Mouse (Mus musculus) frontal cortex, adult 2 months (tissue): ENCODE results near the gene Zfp599. TPM values are rescaled to one million over a fixed set of nuclear protein-coding genes. Genes with fewer than 3 reads are reported as not detected.

Source experiments
- DNase-seq, 2 experiments: peaks; one replicate each; pipeline ENCODE4 v3.0.0; 2022; ENCODE audit warnings: low spot score in 1 of 2; ENCODE audit errors: extremely low spot score in 1 of 2
- polyA plus RNA-seq: library from polyadenylated mRNA; depleted of rRNA; stranded (reverse); fragments of >200 nt; gene quantifications from 2 replicates; pipeline ENCODE4 v1.2.3, GENCODE M21; 2012; rRNA removed

Zfp599 gene
- polyA plus RNA-seq, 1 experiment = 1.7 TPM

GRCm38 (mm10) chr9:22224536-22225503, 34.9 kb downstream of the Zfp599 start:
- DNase-seq = peak in 1 of 2 experiments; percentile 17

DNA sequence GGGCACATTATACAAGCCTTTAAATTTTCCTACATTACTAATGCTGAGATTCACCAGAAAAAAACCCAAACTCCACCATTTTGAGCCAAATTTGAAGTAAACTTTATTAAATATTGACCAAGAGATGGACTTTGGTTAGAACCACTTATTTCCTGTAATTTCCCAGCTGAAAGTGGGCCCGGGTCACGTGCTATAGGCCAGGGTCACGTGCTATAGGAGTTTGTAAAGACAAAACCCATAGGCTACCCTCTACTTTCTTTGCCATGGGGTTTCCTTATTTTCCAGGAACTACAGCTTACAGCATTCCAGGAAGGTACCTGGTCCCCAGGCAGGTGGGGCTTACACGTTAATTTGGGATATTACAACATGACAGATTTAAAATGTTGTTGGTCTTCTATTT, 35.6 kb downstream of the Zfp599 start:
- no peak for DNase-seq

DNA sequence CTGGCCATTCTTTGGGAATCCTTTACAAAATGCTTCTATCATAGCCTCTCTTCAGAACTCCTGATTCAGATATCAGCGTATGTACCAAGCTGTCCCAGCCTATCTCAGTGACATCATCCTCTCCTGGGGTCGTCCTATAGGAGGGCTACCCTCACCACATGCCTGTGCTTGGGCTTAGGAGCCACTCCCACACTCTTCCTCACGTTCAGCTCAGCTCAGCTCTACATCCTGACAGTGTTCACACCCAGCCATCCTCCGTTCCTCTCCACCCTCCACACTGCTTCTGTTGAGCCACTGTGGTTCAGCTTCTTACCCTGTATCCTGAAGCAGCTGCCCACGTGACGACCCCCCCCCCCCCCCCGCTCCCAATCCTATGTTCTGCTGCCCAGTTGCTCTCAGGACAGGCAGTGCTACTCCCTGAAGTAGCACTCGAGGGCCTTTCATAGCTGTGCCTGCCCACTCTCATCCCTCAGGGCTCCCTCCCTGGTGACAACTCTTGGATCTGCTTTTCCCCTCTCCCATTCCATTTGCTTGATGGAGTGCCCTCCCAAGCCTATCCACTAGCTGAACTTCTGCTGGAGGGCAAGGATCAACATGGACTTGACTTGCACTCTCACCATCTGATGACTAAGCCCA, 41.7 kb downstream of the Zfp599 start:
- no peak for DNase-seq

DNA sequence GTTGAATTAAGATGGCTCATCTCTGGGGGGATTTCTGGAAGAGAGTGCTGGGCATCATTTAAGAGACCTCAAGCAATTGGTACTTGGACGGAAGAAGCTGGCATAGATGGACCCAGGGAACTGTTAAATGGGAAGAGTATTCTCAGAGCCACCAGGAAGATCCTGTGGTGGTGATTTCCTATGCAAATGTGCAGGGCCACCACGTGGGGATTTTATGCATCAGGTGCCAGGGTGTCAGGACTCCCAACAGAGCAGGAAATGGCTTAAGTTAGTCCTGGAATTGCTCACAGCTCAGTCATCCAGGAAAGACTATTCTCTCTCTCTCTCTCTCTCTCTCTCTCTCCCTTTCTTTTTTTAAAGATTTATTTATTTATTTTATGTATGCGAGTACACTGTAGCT, 43.0 kb downstream of the Zfp599 start:
- no peak for DNase-seq

- DNase-seq = no peak
Measured at GRCm38 (mm10) chr9:22214549-22214948, 45.1 kb downstream of the Zfp599 start.

DNA sequence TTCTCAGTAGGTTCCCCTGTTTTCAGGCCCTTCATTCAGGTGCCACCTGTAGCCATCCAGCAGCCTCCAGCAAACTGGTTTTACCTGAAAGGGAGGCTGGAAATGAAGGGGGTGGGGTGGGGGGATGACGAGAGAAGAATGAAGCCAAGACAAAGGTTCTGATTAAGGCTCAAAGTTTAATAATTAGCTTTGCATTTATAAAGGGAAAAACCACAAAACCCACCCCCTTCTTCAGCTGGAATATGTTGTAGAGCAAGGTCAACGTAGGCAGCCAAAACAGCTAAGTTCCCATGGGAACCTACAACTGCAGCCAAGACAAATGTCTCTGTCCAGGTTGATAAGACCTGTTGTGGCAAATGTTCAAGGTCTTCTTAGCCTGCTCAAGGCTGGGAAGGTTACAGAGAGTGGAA, 45.9 kb downstream of the Zfp599 start:
- DNase-seq = no peak

Other genes with a start within 250 kb of the Zfp599 start
- gene Elavl3, start 207.9 kb downstream of the Zfp599 start, polyA plus RNA-seq = 143 and 155 TPM in 2 replicates
- 0.54 TPM in 1 of 2 replicates, not detected in the other for gene Gm49318, start 188.6 kb downstream of the Zfp599 start, polyA plus RNA-seq
- gene Zfp653, start 188.5 kb downstream of the Zfp599 start, polyA plus RNA-seq = 38.2 and 39.5 TPM in 2 replicates
- gene Ecsit, start 174.5 kb downstream of the Zfp599 start, polyA plus RNA-seq = 62.5 and 64.9 TPM in 2 replicates
- 1.4 and 2.3 TPM in 2 replicates for gene Cnn1, start 160.7 kb downstream of the Zfp599 start, polyA plus RNA-seq
- gene Elof1, start 142.7 kb downstream of the Zfp599 start, polyA plus RNA-seq = 107 and 121 TPM in 2 replicates
- gene Acp5, start 124.2 kb downstream of the Zfp599 start, polyA plus RNA-seq = 0.60 and 1.6 TPM in 2 replicates
- gene Pigyl, start 103.0 kb downstream of the Zfp599 start, polyA plus RNA-seq = 93.7 and 106 TPM in 2 replicates
- gene Zfp872, start 71.8 kb downstream of the Zfp599 start, polyA plus RNA-seq = 0.04 TPM in 1 of 2 replicates, not detected in the other
- gene Zfp809, start 34.2 kb downstream of the Zfp599 start, polyA plus RNA-seq = 16.8 and 17.4 TPM in 2 replicates
- 17.6 and 21.3 TPM in 2 replicates for gene Zfp810, start 47.8 kb upstream of the Zfp599 start, polyA plus RNA-seq
- 7.5 and 7.9 TPM in 2 replicates for gene Anln, start 129.3 kb upstream of the Zfp599 start, polyA plus RNA-seq
- gene 9530077C05Rik, start 151.6 kb upstream of the Zfp599 start, polyA plus RNA-seq = 8.8 TPM in 2 replicates
- gene Gm17545, start 194.4 kb upstream of the Zfp599 start, polyA plus RNA-seq = not detected in 2 replicates
- gene Rp9, start 209.8 kb upstream of the Zfp599 start, polyA plus RNA-seq = 57.3 and 73.6 TPM in 2 replicates
- gene Bbs9, start 215.8 kb upstream of the Zfp599 start, polyA plus RNA-seq = 14.0 and 14.3 TPM in 2 replicates